Mouse (Mus musculus): ENCODE results near the gene Arhgef26. TPM values are rescaled to one million over a fixed set of nuclear protein-coding genes. Genes with fewer than 3 reads are reported as not detected.

The Arhgef26 gene
- total and polyA plus RNA-seq, 3 experiments, result 0.08 TPM; not detected in 2

- DNase-seq (ENCODE audit: low read depth, low spot score), result no peak
- Histone ChIP-seq H3K9me3 (replicated peaks; ENCODE audit: insufficient read depth, low read length) (no peaks in the 10 kb centered on the region), H3K79me2 (ENCODE audit: control insufficient read depth, insufficient read depth, low read length, poor library complexity) (no peaks in the 10 kb centered on the region), H3K4me1 (ENCODE audit: control insufficient read depth in 1 of 2, insufficient read depth in 2 of 2, low read length in 2 of 2) (no peaks in the 10 kb centered on the region), H3K9ac (ENCODE audit: control insufficient read depth, low read depth, low read length, poor library complexity, severe bottlenecking) (no peak overlapping the region), H3K36me3 (ENCODE audit: control insufficient read depth in 1 of 2, insufficient read depth in 2 of 2, low read length in 2 of 2) (no peaks in the 10 kb centered on the region), H3K27me3 (ENCODE audit: control insufficient read depth in 1 of 2, insufficient read depth in 2 of 2, low read length in 2 of 2) (no peaks in the 10 kb centered on the region), H3K4me3 (ENCODE audit: control insufficient read depth in 1 of 2, insufficient read depth in 1 of 2, low read depth in 2 of 2, low read length in 2 of 2) (no peak overlapping the region), H3K27ac (ENCODE audit: control insufficient read depth, low read depth, low read length) (no peak overlapping the region)
- TF ChIP-seq TAL1 (IDR thresholded peaks at IDR 0.05; ENCODE audit: low read length) (no peak), ETS1 (IDR thresholded peaks at IDR 0.05; ENCODE audit: low read depth, low read length) (no peak), CHD1 (IDR thresholded peaks at IDR 0.05; ENCODE audit: low read depth, low read length) (no peak), BHLHE40 (IDR thresholded peaks at IDR 0.05; ENCODE audit: borderline replicate concordance, low read depth, low read length) (no peak), UBTF (IDR thresholded peaks at IDR 0.05; ENCODE audit: borderline replicate concordance, insufficient read depth, low read depth, low read length) (no peak), USF2 (IDR thresholded peaks at IDR 0.05; ENCODE audit: borderline replicate concordance in 1 of 2, insufficient read depth in 1 of 2, low read depth in 1 of 2, low read length in 2 of 2) (no peak), SIN3A (IDR thresholded peaks at IDR 0.05; ENCODE audit: low read length) (no peak), MAZ (IDR thresholded peaks at IDR 0.05; ENCODE audit: low read depth, low read length) (no peak)
Measured at GRCm38 (mm10) chr3:62311224-62311623, 26.9 kb upstream of the Arhgef26 start.

DNA sequence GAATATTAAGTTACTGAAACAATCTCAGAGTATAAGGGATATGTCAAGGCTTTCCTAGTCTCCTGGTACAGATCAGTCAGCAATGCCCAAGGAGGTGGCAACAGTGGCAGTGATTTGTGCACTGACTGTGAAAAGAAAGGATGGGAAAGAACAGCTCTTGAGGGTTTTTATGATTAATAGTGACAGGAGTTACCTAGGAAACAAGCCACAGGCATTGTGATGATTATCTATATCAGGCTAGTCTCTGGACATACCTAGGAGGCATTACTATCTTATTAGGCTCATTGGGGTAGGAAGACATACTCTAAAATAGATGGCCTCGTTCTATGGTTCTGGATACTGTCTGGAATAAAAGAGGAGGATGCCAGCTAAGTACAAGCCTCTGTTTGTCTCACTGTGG lies 13.4 kb upstream of the Arhgef26 start:
- Histone ChIP-seq H3K4me3 (ENCODE audit: control insufficient read depth in 1 of 2, insufficient read depth in 1 of 2, low read depth in 2 of 2, low read length in 2 of 2) (no peak overlapping the region), H3K79me2 (ENCODE audit: control insufficient read depth, insufficient read depth, low read length, poor library complexity) (no peaks in the 10 kb centered on the region), H3K9ac (ENCODE audit: control insufficient read depth, low read depth, low read length, poor library complexity, severe bottlenecking) (no peak overlapping the region), H3K36me3 (ENCODE audit: control insufficient read depth in 1 of 2, insufficient read depth in 2 of 2, low read length in 2 of 2) (no peaks in the 10 kb centered on the region), H3K27me3 (ENCODE audit: control insufficient read depth in 1 of 2, insufficient read depth in 2 of 2, low read length in 2 of 2) (no peaks in the 10 kb centered on the region), H3K4me1 (ENCODE audit: control insufficient read depth in 1 of 2, insufficient read depth in 2 of 2, low read length in 2 of 2) (no peaks in the 10 kb centered on the region), H3K9me3 (replicated peaks; ENCODE audit: insufficient read depth, low read length) (no peaks in the 10 kb centered on the region), H3K27ac (ENCODE audit: control insufficient read depth, low read depth, low read length) (no peak overlapping the region)
- TF ChIP-seq ELF1 (IDR thresholded peaks at IDR 0.05; ENCODE audit: low read depth, low read length) (no peak), KAT2A (conservative IDR thresholded peaks at IDR 0.05; ENCODE audit: low read depth, low read length) (no peak), POLR2A (IDR thresholded peaks at IDR 0.05; ENCODE audit: control insufficient read depth in 1 of 2, insufficient read depth in 1 of 2, low read depth in 1 of 2, low read length in 2 of 2, poor library complexity in 1 of 2) (no peak), ZMIZ1 (IDR thresholded peaks at IDR 0.05; ENCODE audit: low read depth, low read length) (no peak), TAL1 (IDR thresholded peaks at IDR 0.05; ENCODE audit: low read length) (no peak), MYB (IDR thresholded peaks at IDR 0.05; ENCODE audit: low read depth, low read length) (no peak), MYC (IDR thresholded peaks at IDR 0.05; ENCODE audit: low read depth, low read length) (no peak), E2F4 (IDR thresholded peaks at IDR 0.05; ENCODE audit: borderline replicate concordance, low read depth, low read length) (no peak)
- no peak for DNase-seq (ENCODE audit: low read depth, low spot score)

DNA sequence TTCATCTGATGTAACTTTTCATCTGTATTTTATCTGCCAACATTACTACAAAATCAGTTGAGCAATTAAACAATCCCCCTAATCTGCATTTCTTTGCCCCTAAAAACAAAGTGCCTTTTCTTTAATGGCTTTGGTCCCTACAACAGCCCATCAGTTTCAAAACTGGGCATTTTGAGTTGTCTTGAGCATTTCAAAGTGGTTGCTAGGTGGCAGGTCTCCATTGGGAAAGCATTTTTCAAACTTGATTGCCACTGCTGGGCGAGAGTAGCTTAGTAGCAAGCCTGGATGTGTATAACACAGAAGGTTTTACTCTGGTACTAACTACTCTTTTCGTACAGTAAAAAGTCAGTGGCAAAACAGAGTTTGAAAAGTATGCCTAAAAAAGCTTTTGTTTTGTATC lies 10.2 kb upstream of the Arhgef26 start:
- Histone ChIP-seq H3K36me3 (ENCODE audit: control insufficient read depth in 1 of 2, insufficient read depth in 2 of 2, low read length in 2 of 2) (no peaks in the 10 kb centered on the region), H3K27ac (ENCODE audit: control insufficient read depth, low read depth, low read length) (no peak overlapping the region), H3K4me1 (ENCODE audit: control insufficient read depth in 1 of 2, insufficient read depth in 2 of 2, low read length in 2 of 2) (no peaks in the 10 kb centered on the region), H3K9ac (ENCODE audit: control insufficient read depth, low read depth, low read length, poor library complexity, severe bottlenecking) (no peak overlapping the region), H3K9me3 (replicated peaks; ENCODE audit: insufficient read depth, low read length) (no peaks in the 10 kb centered on the region), H3K27me3 (ENCODE audit: control insufficient read depth in 1 of 2, insufficient read depth in 2 of 2, low read length in 2 of 2) (no peaks in the 10 kb centered on the region), H3K79me2 (ENCODE audit: control insufficient read depth, insufficient read depth, low read length, poor library complexity) (no peaks in the 10 kb centered on the region), H3K4me3 (ENCODE audit: control insufficient read depth in 1 of 2, insufficient read depth in 1 of 2, low read depth in 2 of 2, low read length in 2 of 2) (no peak overlapping the region)
- TF ChIP-seq TBP (IDR thresholded peaks at IDR 0.05; ENCODE audit: low read depth, low read length) (no peak), MYC (IDR thresholded peaks at IDR 0.05; ENCODE audit: low read depth, low read length) (no peak), CHD1 (IDR thresholded peaks at IDR 0.05; ENCODE audit: low read depth, low read length) (no peak), NRF1 (IDR thresholded peaks at IDR 0.05; ENCODE audit: insufficient read depth, low read depth, low read length, poor library complexity, severe bottlenecking) (no peak), ELF1 (IDR thresholded peaks at IDR 0.05; ENCODE audit: low read depth, low read length) (no peak), ZKSCAN1 (IDR thresholded peaks at IDR 0.05; ENCODE audit: low read depth, low read length) (no peak), BHLHE40 (IDR thresholded peaks at IDR 0.05; ENCODE audit: borderline replicate concordance, low read depth, low read length) (no peak), NELFE (IDR thresholded peaks at IDR 0.05; ENCODE audit: low read depth, low read length) (no peak), SMC3 (IDR thresholded peaks at IDR 0.05; ENCODE audit: low read depth, low read length) (no peak), MXI1 (IDR thresholded peaks at IDR 0.05; ENCODE audit: low read depth, low read length) (no peak), GATA1 (IDR thresholded peaks at IDR 0.05; ENCODE audit: low read depth, low read length) (no peak), GABPA (IDR thresholded peaks at IDR 0.05; ENCODE audit: low read depth, low read length) (no peak), TAL1 (IDR thresholded peaks at IDR 0.05; ENCODE audit: low read length) (no peak), POLR2AphosphoS5 (IDR thresholded peaks at IDR 0.05; ENCODE audit: borderline replicate concordance, low read depth, low read length) (no peak), ZMIZ1 (IDR thresholded peaks at IDR 0.05; ENCODE audit: low read depth, low read length) (no peak)
- DNase-seq (ENCODE audit: low read depth, low spot score), result no peak
